Mouse (Mus musculus): Measurements from ENCODE around the gene Arrdc2. TPM values are rescaled to one million over a fixed set of nuclear protein-coding genes. Genes with fewer than 3 reads are reported as not detected.

Arrdc2 gene
- polyA plus RNA-seq (2014; fragmentation: Nextera tagmentation; extraction: Ambion mirVana): 7.1 and 7.5 TPM in 2 replicates

- peak; percentile 99 for DNase-seq
- no peaks in the 10 kb centered on the region for H3K27me3 ChIP-seq (ENCODE audit: control insufficient read depth, insufficient read depth, low read length)
- peak within 1 kb of the TSS; percentile 65 for H3K4me3 ChIP-seq (replicated peaks; ENCODE audit: low read depth, low read length)
- peak; percentile 95 for ATAC-seq (ENCODE audit: low FRiP score, low TSS enrichment)
- H3K9me3 ChIP-seq (ENCODE audit: control insufficient read depth, low read length): no peaks in the 10 kb centered on the region
- 3% methylated on average over 55 of the region's 55 CpGs for WGBS
- peak within 1 kb of the TSS; percentile 75 for H3K4me2 ChIP-seq (ENCODE audit: low read length)
- H3K4me1 ChIP-seq (ENCODE audit: control insufficient read depth, insufficient read depth, low read length): 0 out of 2 replicates have a peak, but pooled peaks cover 7% of the 10 kb centered on the region
- 0 out of 2 replicates have a peak, but pooled peaks cover 2% of the 10 kb centered on the region for H3K36me3 ChIP-seq (ENCODE audit: control insufficient read depth, insufficient read depth, low read length)
- peak within 1 kb of the TSS; percentile 84 for H3K27ac ChIP-seq (replicated peaks; ENCODE audit: low read depth, low read length)
- peak within 1 kb of the TSS; percentile 67 for H3K9ac ChIP-seq (replicated peaks; ENCODE audit: low read length)
Measured at GRCm38 (mm10) chr8:70839408-70840351, at the start of gene Arrdc2. Gene Arrdc2, minus strand, starts transcription at chr8:70839720.

- Histone ChIP-seq H3K27ac (replicated peaks; ENCODE audit: low read depth, low read length) (no peak overlapping the region), H3K27me3 (ENCODE audit: control insufficient read depth, insufficient read depth, low read length) (peaks cover 22% of the 10 kb centered on the region), H3K4me1 (ENCODE audit: control insufficient read depth, insufficient read depth, low read length) (peaks cover 3% of the 10 kb centered on the region; the same call in 1 of the 2 replicates), H3K4me3 (replicated peaks; ENCODE audit: low read depth, low read length) (no peak overlapping the region), H3K9me3 (ENCODE audit: control insufficient read depth, low read length) (no peaks in the 10 kb centered on the region), H3K4me2 (ENCODE audit: low read length) (peak overlapping the region; percentile 22; the same call in 1 of the 2 replicates), H3K9ac (replicated peaks; ENCODE audit: low read length) (0 out of 2 replicates have a peak overlapping the region, but pooled peaks have one; percentile 6), H3K36me3 (ENCODE audit: control insufficient read depth, insufficient read depth, low read length) (no peaks in the 10 kb centered on the region)
- DNase-seq: peak; percentile 22
- 0 out of 2 replicates have a peak, but pooled peaks have one; percentile 21 for ATAC-seq (ENCODE audit: low FRiP score, low TSS enrichment)
- WGBS: 5% methylated on average over 18 of the region's 18 CpGs
Measured at GRCm38 (mm10) chr8:70887669-70888068, 48.1 kb upstream of the Arrdc2 start.

DNA sequence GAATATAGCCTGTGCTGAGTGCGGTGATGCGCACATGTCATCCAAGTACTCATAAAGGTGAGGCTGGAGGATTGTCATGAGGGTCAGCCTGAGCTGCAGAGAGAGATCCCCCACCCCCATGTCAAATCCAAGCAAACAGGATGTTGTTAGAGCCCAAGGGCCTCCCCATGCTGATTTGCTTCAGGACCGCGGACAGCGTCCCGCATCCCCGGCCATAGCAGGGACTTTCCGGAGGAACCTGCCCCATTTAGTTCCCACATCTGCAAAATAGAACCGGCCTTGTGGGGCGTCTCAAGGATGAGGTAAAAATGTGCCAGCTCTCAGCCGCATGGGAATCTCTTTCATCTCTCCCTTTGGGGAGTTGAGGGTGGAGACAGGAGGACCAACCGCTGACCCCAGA, 46.1 kb upstream of the Arrdc2 start:
- no peak overlapping the region for H3K4me2 ChIP-seq (ENCODE audit: low read length)
- H3K27ac ChIP-seq (replicated peaks; ENCODE audit: low read depth, low read length): no peak overlapping the region
- no peak for DNase-seq
- 20% methylated on average over 12 of the region's 12 CpGs for WGBS
- no peaks in the 10 kb centered on the region for H3K4me1 ChIP-seq (ENCODE audit: control insufficient read depth, insufficient read depth, low read length)
- H3K36me3 ChIP-seq (ENCODE audit: control insufficient read depth, insufficient read depth, low read length): no peaks in the 10 kb centered on the region
- no peaks in the 10 kb centered on the region for H3K9me3 ChIP-seq (ENCODE audit: control insufficient read depth, low read length)
- H3K27me3 ChIP-seq (ENCODE audit: control insufficient read depth, insufficient read depth, low read length): peaks cover 2% of the 10 kb centered on the region
- H3K4me3 ChIP-seq (replicated peaks; ENCODE audit: low read depth, low read length): no peak overlapping the region
- no peak for ATAC-seq (ENCODE audit: low FRiP score, low TSS enrichment)
- no peak overlapping the region for H3K9ac ChIP-seq (replicated peaks; ENCODE audit: low read length)

DNA sequence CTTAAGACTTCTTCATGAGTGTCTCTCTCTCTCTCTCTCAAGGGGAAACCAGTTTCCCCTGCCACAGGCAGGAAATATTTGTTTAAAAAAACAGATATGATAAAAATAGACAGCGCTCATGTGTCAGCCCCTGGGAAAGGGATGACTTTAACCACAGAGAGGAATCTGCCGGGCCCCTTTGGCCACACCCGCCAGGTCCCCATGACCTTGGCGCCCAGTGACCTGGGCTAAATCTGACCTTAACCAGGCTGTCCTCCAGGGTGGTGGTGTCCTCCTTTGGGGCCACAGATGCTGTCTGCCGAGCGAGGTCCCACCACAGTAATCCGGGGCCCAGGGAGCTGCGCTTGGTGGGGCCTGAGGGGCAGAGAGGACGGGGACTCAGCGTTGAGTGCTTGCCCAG, 45.2 kb upstream of the Arrdc2 start:
- DNase-seq (no peak), ATAC-seq (ENCODE audit: low FRiP score, low TSS enrichment) (no peak)
- WGBS: 90% methylated on average over 10 of the region's 10 CpGs

DNA sequence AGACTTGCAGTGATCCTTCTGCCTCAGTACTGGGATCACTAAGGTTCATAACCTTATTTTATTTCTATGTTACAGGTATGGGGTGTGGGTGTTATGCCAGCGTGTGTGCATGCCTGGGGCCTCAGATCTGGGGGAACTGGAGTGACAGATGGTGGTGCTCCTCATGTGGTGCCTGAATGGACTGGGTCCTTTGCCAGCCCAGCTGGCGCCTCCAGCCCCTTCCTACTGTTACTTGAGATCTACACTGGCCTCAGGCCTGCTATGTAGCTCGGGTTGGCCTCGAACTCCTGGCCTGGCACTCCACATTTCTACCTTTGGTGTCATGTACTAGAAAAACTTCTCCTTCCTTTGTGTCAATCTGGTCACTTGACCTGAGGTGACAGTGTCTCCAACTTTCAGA, 44.7 kb upstream of the Arrdc2 start:
- Histone ChIP-seq H3K27ac (replicated peaks; ENCODE audit: low read depth, low read length) (no peak overlapping the region), H3K27me3 (ENCODE audit: control insufficient read depth, insufficient read depth, low read length) (no peaks in the 10 kb centered on the region; the same call in 1 of the 2 replicates), H3K4me1 (ENCODE audit: control insufficient read depth, insufficient read depth, low read length) (no peaks in the 10 kb centered on the region), H3K9me3 (ENCODE audit: control insufficient read depth, low read length) (no peaks in the 10 kb centered on the region), H3K4me2 (ENCODE audit: low read length) (no peak overlapping the region), H3K9ac (replicated peaks; ENCODE audit: low read length) (no peak overlapping the region), H3K4me3 (replicated peaks; ENCODE audit: low read depth, low read length) (no peak overlapping the region), H3K36me3 (ENCODE audit: control insufficient read depth, insufficient read depth, low read length) (no peaks in the 10 kb centered on the region)
- 86% methylated on average over 4 of the region's 4 CpGs for WGBS
- DNase-seq: no peak
- no peak for ATAC-seq (ENCODE audit: low FRiP score, low TSS enrichment)

More for the DNA sequence above, 45.2 kb upstream of the Arrdc2 start:
- Histone ChIP-seq H3K36me3 (ENCODE audit: control insufficient read depth, insufficient read depth, low read length) (no peaks in the 10 kb centered on the region), H3K9me3 (ENCODE audit: control insufficient read depth, low read length) (no peaks in the 10 kb centered on the region), H3K27me3 (ENCODE audit: control insufficient read depth, insufficient read depth, low read length) (no peaks in the 10 kb centered on the region; the same call in 1 of the 2 replicates), H3K4me3 (replicated peaks; ENCODE audit: low read depth, low read length) (no peak overlapping the region), H3K9ac (replicated peaks; ENCODE audit: low read length) (no peak overlapping the region), H3K27ac (replicated peaks; ENCODE audit: low read depth, low read length) (no peak overlapping the region), H3K4me2 (ENCODE audit: low read length) (no peak overlapping the region), H3K4me1 (ENCODE audit: control insufficient read depth, insufficient read depth, low read length) (no peaks in the 10 kb centered on the region)

GRCm38 (mm10) chr8:70880546-70880945, 41.0 kb upstream of the Arrdc2 start:
- Histone ChIP-seq H3K9ac (replicated peaks; ENCODE audit: low read length) (no peak overlapping the region), H3K27ac (replicated peaks; ENCODE audit: low read depth, low read length) (no peak overlapping the region), H3K27me3 (ENCODE audit: control insufficient read depth, insufficient read depth, low read length) (no peaks in the 10 kb centered on the region), H3K4me1 (ENCODE audit: control insufficient read depth, insufficient read depth, low read length) (no peaks in the 10 kb centered on the region), H3K4me3 (replicated peaks; ENCODE audit: low read depth, low read length) (no peak overlapping the region), H3K9me3 (ENCODE audit: control insufficient read depth, low read length) (no peaks in the 10 kb centered on the region), H3K4me2 (ENCODE audit: low read length) (no peak overlapping the region), H3K36me3 (ENCODE audit: control insufficient read depth, insufficient read depth, low read length) (no peaks in the 10 kb centered on the region)
- ATAC-seq (ENCODE audit: low FRiP score, low TSS enrichment) (no peak), DNase-seq (no peak)
- 30% methylated on average over 11 of the region's 11 CpGs for WGBS

GRCm38 (mm10) chr8:70880126-70880525, 40.6 kb upstream of the Arrdc2 start:
- WGBS: 12% methylated on average over 4 of the region's 4 CpGs
- Histone ChIP-seq H3K4me1 (ENCODE audit: control insufficient read depth, insufficient read depth, low read length) (no peaks in the 10 kb centered on the region), H3K27ac (replicated peaks; ENCODE audit: low read depth, low read length) (no peak overlapping the region), H3K9me3 (ENCODE audit: control insufficient read depth, low read length) (no peaks in the 10 kb centered on the region), H3K27me3 (ENCODE audit: control insufficient read depth, insufficient read depth, low read length) (no peaks in the 10 kb centered on the region), H3K36me3 (ENCODE audit: control insufficient read depth, insufficient read depth, low read length) (no peaks in the 10 kb centered on the region), H3K9ac (replicated peaks; ENCODE audit: low read length) (no peak overlapping the region), H3K4me2 (ENCODE audit: low read length) (no peak overlapping the region), H3K4me3 (replicated peaks; ENCODE audit: low read depth, low read length) (no peak overlapping the region)
- DNase-seq (no peak), ATAC-seq (ENCODE audit: low FRiP score, low TSS enrichment) (0 out of 2 replicates have a peak, but pooled peaks have one; percentile 12)

DNA sequence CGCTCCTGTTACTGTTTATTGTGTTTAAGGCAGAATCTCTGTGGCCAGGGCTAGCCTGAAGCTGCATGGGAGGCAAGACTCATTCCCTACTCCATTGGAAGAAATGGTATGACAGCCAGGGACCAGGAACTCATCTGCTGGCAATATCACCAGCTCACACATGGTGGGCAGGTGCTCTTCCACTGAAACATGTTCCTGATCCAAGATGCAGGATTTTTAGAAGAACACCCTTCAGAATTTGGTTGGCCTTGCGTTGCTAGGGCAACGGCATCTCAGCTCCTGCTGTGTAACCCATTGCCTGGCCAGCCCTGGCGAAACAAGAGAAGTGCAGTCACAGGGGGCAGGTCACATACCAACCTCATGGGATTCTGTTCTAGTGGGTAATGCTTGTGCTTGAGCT, 40.0 kb upstream of the Arrdc2 start:
- H3K4me1 ChIP-seq (ENCODE audit: control insufficient read depth, insufficient read depth, low read length): no peaks in the 10 kb centered on the region
- H3K9ac ChIP-seq (replicated peaks; ENCODE audit: low read length): no peak overlapping the region
- ATAC-seq (ENCODE audit: low FRiP score, low TSS enrichment) (no peak), DNase-seq (no peak)
- no peak overlapping the region for H3K4me2 ChIP-seq (ENCODE audit: low read length)
- H3K27me3 ChIP-seq (ENCODE audit: control insufficient read depth, insufficient read depth, low read length): no peaks in the 10 kb centered on the region
- H3K36me3 ChIP-seq (ENCODE audit: control insufficient read depth, insufficient read depth, low read length): no peaks in the 10 kb centered on the region
- no peaks in the 10 kb centered on the region for H3K9me3 ChIP-seq (ENCODE audit: control insufficient read depth, low read length)
- no peak overlapping the region for H3K4me3 ChIP-seq (replicated peaks; ENCODE audit: low read depth, low read length)
- 53% methylated on average over 4 of the region's 4 CpGs for WGBS
- H3K27ac ChIP-seq (replicated peaks; ENCODE audit: low read depth, low read length): no peak overlapping the region
